In genomic region chr6:90713650-90714049, GRCm38 (mm10) we compare ENCODE assay signal across 8 mouse cellular contexts.
DNase-seq lines count a peak whose midpoint lies in the region; ATAC-seq and TF ChIP-seq lines count a peak whose summit lies in the region.

No protein-coding gene starts in this region.

- peaks cover 86% of the 10 kb centered on the region for H3K4me1 ChIP-seq in heart, postnatal 0 days (ENCODE audit: control insufficient read depth, insufficient read depth)
- H3K4me1 ChIP-seq in forebrain, embryonic 15.5 days: peaks cover 78% of the 10 kb centered on the region
- H3K4me1 ChIP-seq in kidney, embryonic 14.5 days (ENCODE audit: control insufficient read depth, insufficient read depth, low read length): peaks cover 49% of the 10 kb centered on the region
- peaks cover 70% of the 10 kb centered on the region for H3K4me1 ChIP-seq in midbrain, embryonic 15.5 days

- no peak for ATAC-seq in heart, postnatal 0 days (ENCODE audit: insufficient read depth, low read depth)
- ATAC-seq in forebrain, embryonic 15.5 days (replicated peaks): no peak
- no peak for ATAC-seq in kidney, embryonic 14.5 days (ENCODE audit: low FRiP score, low TSS enrichment)
- ATAC-seq in midbrain, embryonic 15.5 days (replicated peaks): no peak

- H3K27ac ChIP-seq in heart, postnatal 0 days (ENCODE audit: low read depth): peak overlapping the region; percentile 47; the same call in 1 of the 2 replicates
- peak overlapping the region; percentile 29 for H3K27ac ChIP-seq in forebrain, embryonic 15.5 days (replicated peaks)
- H3K27ac ChIP-seq in kidney, embryonic 14.5 days (ENCODE audit: low read depth, low read length): peak overlapping the region; percentile 3; the same call in 1 of the 2 replicates
- H3K27ac ChIP-seq in midbrain, embryonic 15.5 days: 0 out of 2 replicates have a peak overlapping the region, but pooled peaks have one; percentile 49

- H3K36me3 ChIP-seq in heart, postnatal 0 days (replicated peaks; ENCODE audit: control insufficient read depth, insufficient read depth, low read length): no peaks in the 10 kb centered on the region; the same call in 1 of the 2 replicates
- H3K36me3 ChIP-seq in forebrain, embryonic 15.5 days: no peaks in the 10 kb centered on the region
- H3K36me3 ChIP-seq in kidney, embryonic 14.5 days (ENCODE audit: control insufficient read depth, insufficient read depth, low read length): no peaks in the 10 kb centered on the region
- no peaks in the 10 kb centered on the region for H3K36me3 ChIP-seq in midbrain, embryonic 15.5 days (replicated peaks)

- intact Hi-C loops in heart, postnatal 14 days (cut with DNase I): no loop called here
- intact Hi-C loops in gastrocnemius, postnatal 14 days (cut with DNase I; ENCODE audit: low total_unique reads): no loop called here

- no peak for TF ChIP-seq CTCF in heart, postnatal 0 days (IDR thresholded peaks at IDR 0.05; ENCODE audit: low read depth)

- no peak overlapping the region for H3K4me2 ChIP-seq in heart, postnatal 0 days (ENCODE audit: low read depth, low read length)
- no peak overlapping the region for H3K4me2 ChIP-seq in forebrain, embryonic 15.5 days (replicated peaks)
- H3K4me2 ChIP-seq in kidney, embryonic 14.5 days (replicated peaks; ENCODE audit: low read depth, low read length): no peak overlapping the region
- no peak overlapping the region for H3K4me2 ChIP-seq in midbrain, embryonic 15.5 days

- WGBS in heart, postnatal 0 days: 68% methylated on average over 3 of the region's 3 CpGs
- 48% methylated on average over 3 of the region's 3 CpGs for WGBS in forebrain, embryonic 15.5 days
- WGBS in kidney, embryonic 14.5 days: 64% methylated on average over 3 of the region's 3 CpGs
- 53% methylated on average over 3 of the region's 3 CpGs for WGBS in midbrain, embryonic 15.5 days

- H3K27me3 ChIP-seq in heart, postnatal 0 days (ENCODE audit: control insufficient read depth, insufficient read depth, low read length): no peaks in the 10 kb centered on the region
- no peaks in the 10 kb centered on the region for H3K27me3 ChIP-seq in forebrain, embryonic 15.5 days
- H3K27me3 ChIP-seq in kidney, embryonic 14.5 days (ENCODE audit: control insufficient read depth, insufficient read depth, low read length): no peaks in the 10 kb centered on the region
- no peaks in the 10 kb centered on the region for H3K27me3 ChIP-seq in midbrain, embryonic 15.5 days (replicated peaks)

- no peaks in the 10 kb centered on the region for H3K9me3 ChIP-seq in heart, postnatal 0 days (replicated peaks; ENCODE audit: control insufficient read depth, low read length)
- H3K9me3 ChIP-seq in forebrain, embryonic 15.5 days: no peaks in the 10 kb centered on the region
- H3K9me3 ChIP-seq in kidney, embryonic 14.5 days (ENCODE audit: control insufficient read depth, low read length): no peaks in the 10 kb centered on the region
- no peaks in the 10 kb centered on the region for H3K9me3 ChIP-seq in midbrain, embryonic 15.5 days

- TF ChIP-seq EP300 in heart, postnatal 0 days (IDR thresholded peaks at IDR 0.05; ENCODE audit: low read depth): no peak

- no peak for DNase-seq in heart, postnatal 0 days (ENCODE audit: low spot score)
- DNase-seq in heart, postnatal 14 days: no peak
- no peak for DNase-seq in frontal cortex, postnatal 36 days (ENCODE audit: low spot score in 2 of 2)
- no peak for DNase-seq in gastrocnemius, postnatal 14 days
- DNase-seq in left cerebral cortex, adult 8-10 months (ENCODE audit: low spot score in 2 of 2): no peak

- no peak overlapping the region for H3K4me3 ChIP-seq in heart, postnatal 0 days (ENCODE audit: low read depth, low read length)
- H3K4me3 ChIP-seq in forebrain, embryonic 15.5 days: no peak overlapping the region
- H3K4me3 ChIP-seq in kidney, embryonic 14.5 days (ENCODE audit: low read length): no peak overlapping the region
- no peak overlapping the region for H3K4me3 ChIP-seq in midbrain, embryonic 15.5 days

- H3K9ac ChIP-seq in heart, postnatal 0 days (replicated peaks; ENCODE audit: low read depth, low read length): no peak overlapping the region
- H3K9ac ChIP-seq in forebrain, embryonic 15.5 days (replicated peaks): no peak overlapping the region
- H3K9ac ChIP-seq in kidney, embryonic 14.5 days (ENCODE audit: low read depth, low read length): no peak overlapping the region
- H3K9ac ChIP-seq in midbrain, embryonic 15.5 days: no peak overlapping the region
